Mouse (Mus musculus) ES-Bruce4 (cell line): ENCODE measurements at regions not wholly inside any gene's neighbourhood (a gene's known extent, or its start where the extent isn't known, plus 50 kb on each side); places are given as distances from the start of the nearest gene placed in this dataset.

Source experiments
- H3K27ac ChIP-seq: 2 replicates; pipeline ENCODE4 v1.5.1; 2012; ENCODE audit warnings: low read length, inconsistent platforms; ENCODE audit not compliant: insufficient read depth
- H3K27me3 ChIP-seq: 2 replicates; pipeline ENCODE4 v1.6.1; 2012; ENCODE audit warnings: mild to moderate bottlenecking, low read length, inconsistent platforms; ENCODE audit not compliant: control insufficient read depth, poor library complexity, insufficient read depth, severe bottlenecking
- H3K36me3 ChIP-seq: 2 replicates; pipeline ENCODE4 v1.6.1; 2012; ENCODE audit warnings: inconsistent platforms, mild to moderate bottlenecking, low read length, moderate library complexity; ENCODE audit not compliant: control insufficient read depth, poor library complexity, insufficient read depth, severe bottlenecking
- H3K4me1 ChIP-seq: one replicate; pipeline ENCODE4 v1.8.1; 2011; ENCODE audit warnings: low read length; ENCODE audit not compliant: control insufficient read depth, insufficient read depth
- H3K4me3 ChIP-seq: 2 replicates; pipeline ENCODE4 v1.5.1; 2011; ENCODE audit warnings: low read depth, mild to moderate bottlenecking, low read length
- H3K9ac ChIP-seq: 2 replicates; pipeline ENCODE4 v1.6.1; 2012; ENCODE audit warnings: low read depth, mild to moderate bottlenecking, inconsistent platforms; ENCODE audit not compliant: poor library complexity, severe bottlenecking
- H3K9me3 ChIP-seq: replicated peaks from 2 replicates; pipeline ENCODE4 v1.6.1; 2012; ENCODE audit warnings: mild to moderate bottlenecking, low read length, inconsistent platforms; ENCODE audit not compliant: control insufficient read depth, poor library complexity, insufficient read depth, severe bottlenecking
- CTCF ChIP-seq: IDR thresholded peaks from one replicate; pipeline ENCODE4 v1.8.1; 2011; ENCODE audit warnings: low read depth, low read length
- EP300 ChIP-seq: IDR thresholded peaks from 2 replicates; pipeline ENCODE4 v1.6.1; 2011; ENCODE audit warnings: low read depth, low read length; ENCODE audit not compliant: insufficient read depth
- POLR2A ChIP-seq: IDR thresholded peaks from one replicate; pipeline ENCODE4 v1.8.1; 2011; ENCODE audit warnings: low read length; ENCODE audit not compliant: insufficient read depth

DNA sequence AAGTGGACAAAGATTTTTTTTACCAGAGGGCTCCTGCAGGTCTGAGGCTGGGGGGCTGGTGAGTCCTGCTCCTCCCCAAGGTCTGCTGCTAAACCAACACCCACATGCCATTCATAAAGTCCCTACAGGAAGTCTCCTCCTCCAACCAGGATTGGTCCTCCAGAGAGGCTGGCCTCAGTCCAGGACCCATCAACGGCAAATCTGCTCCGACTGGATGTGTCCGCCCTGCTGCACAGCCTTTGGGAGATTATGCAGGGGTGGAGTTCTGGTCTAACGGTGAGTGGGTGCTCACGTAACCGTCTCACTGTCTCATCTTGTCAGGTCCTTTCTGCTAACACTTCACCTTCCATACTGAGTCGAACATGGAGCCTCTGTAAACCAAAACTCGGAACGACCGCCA lies 64.4 kb upstream of the Ankrd34c start:
- no peak overlapping the region for H3K9ac ChIP-seq
- no peak overlapping the region for H3K4me3 ChIP-seq
- H3K27ac ChIP-seq = no peak overlapping the region
- no peaks in the 10 kb centered on the region for H3K4me1 ChIP-seq
- TF ChIP-seq CTCF = no peak
- no peak for TF ChIP-seq POLR2A
- TF ChIP-seq EP300 = no peak
- no peaks in the 10 kb centered on the region for H3K36me3 ChIP-seq
- no peaks in the 10 kb centered on the region for H3K9me3 ChIP-seq
- no peaks in the 10 kb centered on the region for H3K27me3 ChIP-seq

DNA sequence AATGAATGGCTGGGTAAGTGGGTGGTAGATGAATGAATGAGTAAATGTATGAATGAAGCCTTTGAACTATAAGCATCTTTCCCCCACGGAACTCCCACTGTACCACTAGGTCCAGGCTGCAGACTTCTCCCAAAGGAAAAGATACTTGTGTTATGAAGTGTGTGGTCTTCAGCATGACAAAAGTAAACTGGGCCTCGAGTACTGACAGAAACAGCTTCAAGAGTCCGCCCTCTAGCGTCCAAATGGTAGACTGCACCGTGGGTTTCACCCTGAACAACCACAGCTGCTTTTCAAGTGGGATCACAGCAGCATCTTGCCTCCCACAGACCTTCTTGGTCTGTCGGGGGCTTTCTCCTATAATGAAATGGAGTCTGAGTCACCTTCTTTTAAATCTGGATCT lies 54.7 kb upstream of the Ankrd34c start:
- Histone ChIP-seq H3K9ac (no peak overlapping the region), H3K27ac (no peak overlapping the region), H3K9me3 (no peaks in the 10 kb centered on the region), H3K36me3 (no peaks in the 10 kb centered on the region), H3K4me1 (no peaks in the 10 kb centered on the region), H3K27me3 (no peaks in the 10 kb centered on the region), H3K4me3 (no peak overlapping the region)
- peak; percentile 72 for TF ChIP-seq CTCF
- no peak for TF ChIP-seq POLR2A
- TF ChIP-seq EP300 = no peak

DNA sequence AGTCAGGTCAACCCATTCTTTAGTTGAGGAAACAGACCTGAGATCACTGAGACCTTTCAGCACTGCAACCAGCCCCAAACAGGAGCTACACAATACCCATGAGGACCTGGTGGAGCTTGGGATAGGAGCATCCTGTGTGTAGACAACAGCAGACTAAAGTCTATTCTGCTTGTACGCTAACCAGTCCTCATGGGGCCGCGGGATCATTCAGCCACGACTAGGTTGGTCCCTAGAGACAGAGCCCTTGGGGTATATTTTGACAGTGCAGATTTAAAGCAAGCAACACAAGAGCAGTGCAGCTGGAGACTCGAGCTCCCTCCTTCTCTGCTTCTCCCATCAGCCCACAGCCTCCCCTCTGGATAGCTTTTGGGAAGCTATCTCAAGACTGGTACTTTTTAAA lies 51.7 kb upstream of the Ankrd34c start:
- no peak overlapping the region for H3K9ac ChIP-seq
- no peaks in the 10 kb centered on the region for H3K36me3 ChIP-seq
- H3K27me3 ChIP-seq = no peaks in the 10 kb centered on the region
- no peak overlapping the region for H3K27ac ChIP-seq
- H3K4me3 ChIP-seq = no peak overlapping the region
- H3K9me3 ChIP-seq = no peaks in the 10 kb centered on the region
- no peaks in the 10 kb centered on the region for H3K4me1 ChIP-seq
- TF ChIP-seq POLR2A = no peak
- TF ChIP-seq EP300 = no peak
- TF ChIP-seq CTCF = no peak

DNA sequence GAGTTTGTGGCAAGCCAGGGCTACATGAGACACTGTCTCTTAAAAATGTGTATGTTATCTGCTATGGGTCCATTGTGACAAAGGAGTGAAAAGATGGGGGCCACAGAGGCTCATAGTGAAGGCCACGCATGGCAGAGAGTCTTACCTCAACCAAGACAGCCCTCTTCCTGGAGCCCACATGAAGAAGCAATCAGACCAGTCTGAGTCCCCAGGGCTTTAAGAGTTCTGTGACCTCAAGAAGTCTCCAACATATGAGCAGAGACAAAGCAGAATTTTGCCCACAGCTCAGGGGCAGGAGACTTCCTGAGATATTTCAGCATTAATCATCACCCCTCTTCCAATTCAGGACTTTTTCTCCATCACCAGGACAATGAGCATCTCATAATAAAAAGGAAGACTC lies 50.4 kb upstream of the Ankrd34c start:
- Histone ChIP-seq H3K36me3 (no peaks in the 10 kb centered on the region), H3K9ac (no peak overlapping the region), H3K9me3 (no peaks in the 10 kb centered on the region), H3K4me3 (no peak overlapping the region), H3K27ac (no peak overlapping the region), H3K27me3 (no peaks in the 10 kb centered on the region), H3K4me1 (no peaks in the 10 kb centered on the region)
- TF ChIP-seq POLR2A (no peak), EP300 (no peak), CTCF (no peak)
